Mouse (Mus musculus): ENCODE results near the gene Ift122. TPM values are rescaled to one million over a fixed set of nuclear protein-coding genes. Genes with fewer than 3 reads are reported as not detected.

Ift122 gene
- polyA plus RNA-seq, 1 experiment = 19.1 TPM

DNA sequence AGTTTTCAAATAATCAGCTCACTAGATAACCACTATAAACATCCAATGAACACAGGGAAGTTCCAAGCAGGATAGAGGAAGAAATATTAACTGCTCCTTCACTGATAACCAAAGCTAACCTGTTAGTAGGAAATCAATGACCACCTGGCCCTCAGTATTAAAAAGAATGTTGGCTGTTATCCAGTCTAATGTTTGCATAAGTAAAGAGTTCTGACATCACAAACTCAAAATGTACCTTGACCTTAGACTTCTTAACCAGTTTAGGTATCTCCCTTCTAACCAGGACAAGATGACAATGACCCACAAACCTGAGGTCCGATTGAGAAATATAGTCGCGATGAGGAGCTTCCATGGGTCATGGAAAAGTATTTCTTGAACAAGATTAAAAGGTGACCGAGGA, 8.3 kb upstream of the Ift122 start:
- no peak overlapping the region for H3K4me3 ChIP-seq (ENCODE audit: insufficient read depth, low read length)
- no peaks in the 10 kb centered on the region for H3K4me1 ChIP-seq (ENCODE audit: control insufficient read depth, insufficient read depth, low read length)
- H3K27ac ChIP-seq (ENCODE audit: insufficient read depth, low read length) = no peak overlapping the region
- no peak for TF ChIP-seq POLR2A (IDR thresholded peaks at IDR 0.05; ENCODE audit: low read depth, low read length)
- no peak for TF ChIP-seq CTCF (IDR thresholded peaks at IDR 0.05; ENCODE audit: borderline replicate concordance, insufficient read depth, low read length)

DNA sequence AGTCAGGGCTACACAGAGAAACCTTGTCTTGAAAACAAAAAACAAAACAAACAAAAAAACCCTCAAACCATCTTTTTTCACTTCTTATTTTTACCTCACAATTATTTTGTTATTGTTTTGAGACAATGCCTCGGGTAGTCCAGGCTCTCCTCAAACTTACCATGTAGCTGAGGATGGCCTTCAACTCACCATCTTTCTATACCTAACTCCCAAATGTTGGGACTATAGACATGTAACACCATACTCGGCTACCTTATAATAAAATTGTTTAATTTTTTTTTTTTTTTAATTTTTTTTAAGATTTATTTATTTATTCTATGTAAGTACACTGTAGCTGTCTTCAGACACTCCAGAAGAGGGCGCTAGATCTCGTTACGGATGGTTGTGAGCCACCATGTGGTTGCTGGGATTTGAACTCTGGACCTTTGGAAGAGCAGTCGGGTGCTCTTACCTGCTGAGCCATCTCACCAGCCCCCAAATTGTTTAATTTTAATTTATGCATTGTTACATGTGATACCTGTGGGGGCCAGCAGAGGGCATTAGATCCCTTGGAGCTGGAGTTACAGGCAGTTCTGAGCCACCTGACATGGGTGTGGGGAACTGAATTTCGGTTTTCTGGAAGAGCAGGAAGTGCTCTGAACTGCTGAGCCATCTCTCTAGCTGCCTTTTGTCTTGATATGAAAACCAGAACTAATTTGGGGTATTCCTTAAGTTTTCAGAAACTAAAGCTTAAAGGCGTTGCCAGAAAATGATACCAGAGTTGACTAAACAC, 6.4 kb upstream of the Ift122 start:
- H3K27ac ChIP-seq (ENCODE audit: insufficient read depth, low read length) = no peak overlapping the region
- no peak for TF ChIP-seq POLR2A (IDR thresholded peaks at IDR 0.05; ENCODE audit: low read depth, low read length)
- TF ChIP-seq CTCF (IDR thresholded peaks at IDR 0.05; ENCODE audit: borderline replicate concordance, insufficient read depth, low read length) = peak; percentile 40; the same call in 1 of the 2 replicates
- H3K4me3 ChIP-seq (ENCODE audit: insufficient read depth, low read length) = no peak overlapping the region
- H3K4me1 ChIP-seq (ENCODE audit: control insufficient read depth, insufficient read depth, low read length) = no peaks in the 10 kb centered on the region

DNA sequence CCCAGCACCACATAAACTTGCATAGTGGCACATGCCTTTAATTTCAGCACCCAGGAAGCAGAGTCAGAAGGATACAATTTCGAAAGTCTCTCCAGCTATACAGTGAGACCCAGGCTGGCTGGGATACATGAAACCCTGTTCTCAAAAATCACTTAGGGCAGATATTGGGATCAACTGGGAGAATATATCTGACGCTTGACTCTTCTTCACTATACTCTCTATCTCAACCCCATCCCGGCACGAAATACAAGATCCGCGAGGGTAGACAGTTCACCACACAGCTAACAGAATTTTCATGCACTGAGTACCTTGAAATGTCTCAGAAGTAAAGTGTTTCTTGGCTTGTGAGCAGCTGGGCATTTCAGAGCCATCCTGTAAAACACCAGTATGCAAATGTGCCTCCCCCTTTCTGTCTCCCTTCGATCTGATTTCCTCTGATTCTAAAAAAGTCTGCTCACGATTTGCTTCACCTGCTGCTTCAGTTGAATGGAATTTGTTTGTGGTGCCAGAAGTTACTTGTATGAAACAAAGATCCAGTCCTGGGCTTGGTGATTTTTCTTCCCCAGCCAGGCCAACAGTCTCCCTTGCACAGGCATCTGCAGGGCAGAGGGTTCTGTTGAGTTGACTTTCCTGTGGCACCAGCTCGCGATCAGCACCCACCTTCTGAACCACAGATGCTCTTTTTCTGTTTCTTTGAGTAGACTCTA, 4.5 kb upstream of the Ift122 start:
- H3K27ac ChIP-seq (ENCODE audit: insufficient read depth, low read length) = no peak overlapping the region
- no peaks in the 10 kb centered on the region for H3K4me1 ChIP-seq (ENCODE audit: control insufficient read depth, insufficient read depth, low read length)
- no peak overlapping the region for H3K4me3 ChIP-seq (ENCODE audit: insufficient read depth, low read length)
- no peak for TF ChIP-seq CTCF (IDR thresholded peaks at IDR 0.05; ENCODE audit: borderline replicate concordance, insufficient read depth, low read length)
- TF ChIP-seq POLR2A (IDR thresholded peaks at IDR 0.05; ENCODE audit: low read depth, low read length) = no peak

DNA sequence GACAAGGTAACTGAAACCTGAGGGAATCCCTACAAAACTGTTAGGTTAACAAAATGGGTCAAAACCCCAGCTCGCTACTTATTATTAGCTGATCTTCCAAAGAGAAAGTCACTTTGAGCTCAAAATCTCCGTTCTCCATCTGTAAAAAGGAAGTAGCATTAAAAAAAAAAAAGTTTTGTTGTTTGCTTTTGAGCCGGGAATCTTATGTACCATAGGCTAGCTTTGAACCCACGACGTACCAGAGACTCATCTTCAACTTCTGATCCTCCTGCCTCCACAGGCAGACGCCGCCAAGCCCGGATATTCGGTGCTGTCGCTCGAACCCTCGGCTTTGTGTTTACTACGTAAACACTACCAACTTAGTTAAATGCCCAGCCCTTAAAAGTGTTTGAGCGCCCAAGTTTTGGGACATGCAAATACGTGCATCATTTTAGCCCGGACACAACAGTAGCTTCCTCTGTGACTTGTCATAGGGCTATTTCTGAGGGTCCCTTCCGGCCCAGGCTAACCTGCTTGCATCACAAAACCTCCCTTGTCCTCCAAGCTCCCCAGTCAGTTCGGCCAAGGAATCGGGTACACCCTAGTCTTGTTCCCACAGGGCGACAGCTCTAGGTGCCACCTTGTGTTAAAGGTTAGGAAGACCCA, 702 bp upstream of the Ift122 start:
- peak overlapping the region; percentile 50 for H3K27ac ChIP-seq (ENCODE audit: insufficient read depth, low read length)
- no peaks in the 10 kb centered on the region for H3K4me1 ChIP-seq (ENCODE audit: control insufficient read depth, insufficient read depth, low read length)
- H3K4me3 ChIP-seq (ENCODE audit: insufficient read depth, low read length) = peak overlapping the region; percentile 69
- no peak for TF ChIP-seq CTCF (IDR thresholded peaks at IDR 0.05; ENCODE audit: borderline replicate concordance, insufficient read depth, low read length)
- no peak for TF ChIP-seq POLR2A (IDR thresholded peaks at IDR 0.05; ENCODE audit: low read depth, low read length)

DNA sequence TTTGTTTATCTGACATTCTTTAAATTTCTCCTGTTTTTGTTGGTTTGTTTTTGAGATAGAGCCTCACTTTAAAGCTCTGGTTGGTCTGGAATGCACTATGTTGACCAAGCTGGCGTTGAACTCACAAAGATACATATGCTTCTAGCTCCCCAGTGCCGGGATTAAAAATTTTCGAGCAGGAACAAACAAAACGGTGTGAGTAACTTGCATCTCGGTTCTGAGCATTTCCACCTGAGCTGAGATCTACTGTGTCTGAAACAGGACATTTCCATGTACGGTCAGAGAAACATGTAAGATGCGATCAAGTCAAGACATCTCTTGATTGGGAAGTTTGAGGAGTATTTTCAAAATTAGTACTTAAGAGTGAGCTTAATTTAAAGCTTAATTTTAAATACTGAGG, 715 bp downstream of the Ift122 start:
- no peaks in the 10 kb centered on the region for H3K4me1 ChIP-seq (ENCODE audit: control insufficient read depth, insufficient read depth, low read length)
- H3K4me3 ChIP-seq (ENCODE audit: insufficient read depth, low read length) = peak overlapping the region; percentile 48
- TF ChIP-seq POLR2A (IDR thresholded peaks at IDR 0.05; ENCODE audit: low read depth, low read length) (no peak), CTCF (IDR thresholded peaks at IDR 0.05; ENCODE audit: borderline replicate concordance, insufficient read depth, low read length) (no peak)
- H3K27ac ChIP-seq (ENCODE audit: insufficient read depth, low read length) = peak overlapping the region; percentile 9

DNA sequence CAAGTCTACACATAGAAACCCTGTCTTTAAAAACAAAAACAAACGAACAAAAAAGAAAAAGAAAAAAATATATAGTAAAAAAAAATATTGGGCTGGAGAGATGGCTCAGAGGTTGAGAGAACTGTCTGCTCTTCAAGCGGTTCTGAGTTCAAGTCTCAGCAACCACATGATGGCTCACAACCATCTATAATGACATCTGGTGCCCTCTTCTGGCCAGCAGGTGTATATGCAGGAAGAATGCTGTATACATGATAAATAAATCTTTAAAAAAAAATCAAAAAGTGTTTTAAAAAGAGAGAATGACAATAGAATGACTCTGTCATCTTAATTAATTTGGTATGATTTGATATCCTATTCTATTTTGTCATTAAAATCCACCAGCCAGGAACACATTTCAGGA, 1.2 kb downstream of the Ift122 start:
- Histone ChIP-seq H3K4me3 (ENCODE audit: insufficient read depth, low read length) (no peak overlapping the region), H3K27ac (ENCODE audit: insufficient read depth, low read length) (no peak overlapping the region), H3K4me1 (ENCODE audit: control insufficient read depth, insufficient read depth, low read length) (no peaks in the 10 kb centered on the region)
- TF ChIP-seq CTCF (IDR thresholded peaks at IDR 0.05; ENCODE audit: borderline replicate concordance, insufficient read depth, low read length) = no peak
- TF ChIP-seq POLR2A (IDR thresholded peaks at IDR 0.05; ENCODE audit: low read depth, low read length) = no peak

DNA sequence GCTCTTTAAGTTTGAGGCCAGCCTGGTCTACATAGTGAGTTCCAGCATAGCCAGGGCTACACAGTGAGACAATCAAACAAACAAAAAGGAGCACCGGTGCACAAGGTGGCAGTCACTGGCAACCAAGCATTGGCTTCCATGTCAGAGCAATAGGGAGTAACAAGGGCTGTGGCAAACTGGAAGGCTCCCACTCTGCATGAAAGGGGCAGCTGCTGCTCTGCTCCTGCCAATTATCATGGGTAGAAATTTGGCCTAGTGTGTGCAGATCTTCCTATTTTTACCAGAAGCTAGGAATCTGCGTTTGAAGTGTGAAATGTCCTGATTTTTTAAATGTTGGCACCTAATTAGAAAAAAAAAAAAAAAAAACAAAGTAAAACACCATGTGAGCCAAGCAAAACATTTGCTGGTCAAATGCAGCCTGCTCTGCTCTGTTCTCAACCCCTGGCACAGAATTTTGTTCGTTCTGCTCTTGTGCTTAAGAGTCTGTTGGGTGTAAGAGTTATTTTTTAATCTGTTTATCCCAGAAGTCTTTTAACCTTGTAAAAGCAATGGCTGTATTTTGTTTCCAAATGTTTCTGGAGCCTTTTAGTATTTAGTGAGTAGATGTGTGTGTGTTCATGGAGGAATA, 2.6 kb downstream of the Ift122 start:
- Histone ChIP-seq H3K4me1 (ENCODE audit: control insufficient read depth, insufficient read depth, low read length) (no peaks in the 10 kb centered on the region), H3K4me3 (ENCODE audit: insufficient read depth, low read length) (no peak overlapping the region), H3K27ac (ENCODE audit: insufficient read depth, low read length) (no peak overlapping the region)
- TF ChIP-seq POLR2A (IDR thresholded peaks at IDR 0.05; ENCODE audit: low read depth, low read length) (no peak), CTCF (IDR thresholded peaks at IDR 0.05; ENCODE audit: borderline replicate concordance, insufficient read depth, low read length) (no peak)

DNA sequence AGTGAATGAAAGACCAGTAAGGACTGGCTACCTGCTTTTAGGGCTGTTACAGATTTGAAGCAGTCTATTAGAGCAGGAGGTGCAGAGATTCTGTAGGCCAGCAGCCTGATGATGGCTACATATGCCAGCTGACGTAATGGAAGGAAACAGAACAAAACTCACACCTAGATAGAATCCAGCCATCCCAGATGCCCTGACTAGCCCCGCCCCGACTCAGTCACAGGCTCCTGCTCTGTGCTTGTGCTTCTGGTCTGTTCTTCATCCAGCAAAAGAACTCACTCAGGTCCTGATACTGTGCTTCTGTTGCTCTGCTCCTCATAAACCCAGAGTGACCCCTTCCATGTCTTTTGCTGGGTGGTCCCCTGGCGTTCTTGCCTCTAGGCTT, 3.1 kb downstream of the Ift122 start:
- no peak overlapping the region for H3K27ac ChIP-seq (ENCODE audit: insufficient read depth, low read length)
- no peaks in the 10 kb centered on the region for H3K4me1 ChIP-seq (ENCODE audit: control insufficient read depth, insufficient read depth, low read length)
- H3K4me3 ChIP-seq (ENCODE audit: insufficient read depth, low read length) = no peak overlapping the region
- no peak for TF ChIP-seq POLR2A (IDR thresholded peaks at IDR 0.05; ENCODE audit: low read depth, low read length)
- TF ChIP-seq CTCF (IDR thresholded peaks at IDR 0.05; ENCODE audit: borderline replicate concordance, insufficient read depth, low read length) = no peak

DNA sequence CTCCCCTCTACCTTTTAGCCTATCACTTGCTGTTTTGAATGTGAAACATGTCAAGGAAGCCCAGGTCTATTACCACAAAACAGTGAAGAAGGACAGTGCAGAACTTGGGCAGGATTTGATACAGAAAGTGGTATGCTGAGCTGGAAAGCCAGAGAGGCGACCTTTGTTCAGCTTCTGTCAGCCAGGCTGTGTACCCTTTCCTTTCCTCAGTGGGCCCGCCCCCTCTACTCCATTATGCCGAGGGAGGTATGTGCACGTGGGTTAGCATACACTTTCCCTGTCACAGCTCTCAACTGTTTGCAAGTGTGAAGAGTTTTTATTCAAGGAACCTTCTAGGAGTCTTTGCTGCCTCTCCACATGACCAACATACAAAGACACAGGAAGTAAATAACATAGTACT, 6.0 kb downstream of the Ift122 start:
- Histone ChIP-seq H3K27ac (ENCODE audit: insufficient read depth, low read length) (no peak overlapping the region), H3K4me1 (ENCODE audit: control insufficient read depth, insufficient read depth, low read length) (no peaks in the 10 kb centered on the region)
- TF ChIP-seq POLR2A (IDR thresholded peaks at IDR 0.05; ENCODE audit: low read depth, low read length) (no peak), CTCF (IDR thresholded peaks at IDR 0.05; ENCODE audit: borderline replicate concordance, insufficient read depth, low read length) (no peak)

More for the DNA sequence above, 6.0 kb downstream of the Ift122 start:
- H3K4me3 ChIP-seq (ENCODE audit: insufficient read depth, low read length) = no peak overlapping the region

Measured in embryonic fibroblast, embryonic 13.5 days (primary cell).